Mouse (Mus musculus): ENCODE measurements at regions not wholly inside any gene's neighbourhood (a gene's known extent, or its start where the extent isn't known, plus 50 kb on each side); places are given as distances from the start of the nearest gene placed in this dataset.

DNA sequence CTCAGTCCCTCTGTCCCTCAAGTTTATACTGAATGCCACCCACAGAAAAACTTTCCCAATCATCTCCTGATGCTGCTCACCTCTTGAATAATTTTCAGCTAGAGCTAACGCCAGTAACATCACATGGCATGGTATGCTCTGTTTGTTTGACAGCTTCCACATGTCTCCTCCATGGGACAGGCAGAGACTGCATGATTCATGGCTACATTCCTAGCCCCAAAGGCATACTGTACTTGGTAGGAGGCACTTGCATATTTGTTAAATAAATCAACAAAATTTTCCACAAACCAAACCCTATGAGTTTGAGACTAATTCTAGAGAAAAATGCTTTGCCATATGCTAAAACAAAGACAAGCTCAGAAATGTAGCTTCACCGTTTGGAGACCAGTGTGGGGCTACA lies 304.9 kb downstream of the Rfpl4b start:
- TF ChIP-seq POLR2A (IDR thresholded peaks at IDR 0.05; ENCODE audit: insufficient read length, low read depth) (no peak), SRF (IDR thresholded peaks at IDR 0.05; ENCODE audit: control insufficient read depth, insufficient read length, low read depth) (no peak), TCF3 (IDR thresholded peaks at IDR 0.05; ENCODE audit: insufficient read length, low read depth) (no peak), POLR2AphosphoS2 (IDR thresholded peaks at IDR 0.05; ENCODE audit: insufficient read length, low read depth) (no peak), MAX (IDR thresholded peaks at IDR 0.05; ENCODE audit: low read depth) (no peak), MYOG (IDR thresholded peaks at IDR 0.05; ENCODE audit: control insufficient read depth in 1 of 3, insufficient read depth in 1 of 3, insufficient read length in 2 of 3, low read depth in 2 of 3) (no peak), USF1 (IDR thresholded peaks at IDR 0.05; ENCODE audit: low read depth) (no peak), E2F4 (IDR thresholded peaks at IDR 0.05; ENCODE audit: insufficient read depth) (no peak), TCF12 (IDR thresholded peaks at IDR 0.05; ENCODE audit: insufficient read depth, poor library complexity, severe bottlenecking) (no peak), MYOD1 (IDR thresholded peaks at IDR 0.05; ENCODE audit: control insufficient read depth in 1 of 3, insufficient read length in 2 of 3, low read depth in 2 of 3) (no peak), CEBPB (IDR thresholded peaks at IDR 0.05; ENCODE audit: insufficient read depth, poor library complexity, severe bottlenecking) (no peak)
